Mouse (Mus musculus) spleen, postnatal 14 days (tissue): Measurements from ENCODE around the gene Togaram2.
"Not testable (repeated sequence)": the region's sequence is repeated elsewhere in the genome, so short reads cannot be mapped to it uniquely, and the experiment has no call there.

Source experiments
- DNase-seq, 2 experiments: peaks; one replicate each; pipeline ENCODE4 v3.0.0; 2021 to 2022; ENCODE audit warnings: low spot score in 2 of 2

The Togaram2 gene

GRCm38 (mm10) chr17:71730655-71731054 is 57.6 kb downstream of the Togaram2 start:
- no peak for DNase-seq

GRCm38 (mm10) chr17:71736442-71736841 is 63.4 kb downstream of the Togaram2 start:
- no peak for DNase-seq

- no peak for DNase-seq
Observed at GRCm38 (mm10) chr17:71742156-71742555, 69.1 kb downstream of the Togaram2 start.

GRCm38 (mm10) chr17:71742935-71743334 is 69.9 kb downstream of the Togaram2 start:
- no peak for DNase-seq

- no peak for DNase-seq
Observed at GRCm38 (mm10) chr17:71746114-71746513, 73.1 kb downstream of the Togaram2 start.

GRCm38 (mm10) chr17:71747561-71747960 is 74.5 kb downstream of the Togaram2 start:
- DNase-seq: no peak

- DNase-seq: no peak
Observed at GRCm38 (mm10) chr17:71749616-71750168, 76.6 kb downstream of the Togaram2 start.

GRCm38 (mm10) chr17:71752831-71753230 is 79.8 kb downstream of the Togaram2 start, which contains the start of gene Pcare:
Pcare (minus strand) TSS chr17:71752894.
- DNase-seq: no peak

GRCm38 (mm10) chr17:71760536-71760935 is 87.5 kb downstream of the Togaram2 start:
- no peak for DNase-seq

- DNase-seq: not testable (repeated sequence)
Observed at GRCm38 (mm10) chr17:71768173-71768572, 95.1 kb downstream of the Togaram2 start, which contains the start of gene Clip4. Clip4 (plus strand) TSS chr17:71768473.

GRCm38 (mm10) chr17:71769564-71769963 is 96.5 kb downstream of the Togaram2 start:
- DNase-seq: no peak

- no peak for DNase-seq
Observed at GRCm38 (mm10) chr17:71770696-71771095, 97.6 kb downstream of the Togaram2 start.

- DNase-seq: no peak
Observed at GRCm38 (mm10) chr17:71774173-71774572, 101.1 kb downstream of the Togaram2 start.

- no peak for DNase-seq
Observed at GRCm38 (mm10) chr17:71775279-71775678, 102.2 kb downstream of the Togaram2 start.

- no peak for DNase-seq
Observed at GRCm38 (mm10) chr17:71778696-71779095, 105.6 kb downstream of the Togaram2 start.
